Mouse (Mus musculus): ENCODE results near the gene Grtp1. TPM values are rescaled to one million over a fixed set of nuclear protein-coding genes. Genes with fewer than 3 reads are reported as not detected.

Gene Grtp1
- polyA plus RNA-seq, 1 experiment from 2014 or later: 14.5 TPM

DNA sequence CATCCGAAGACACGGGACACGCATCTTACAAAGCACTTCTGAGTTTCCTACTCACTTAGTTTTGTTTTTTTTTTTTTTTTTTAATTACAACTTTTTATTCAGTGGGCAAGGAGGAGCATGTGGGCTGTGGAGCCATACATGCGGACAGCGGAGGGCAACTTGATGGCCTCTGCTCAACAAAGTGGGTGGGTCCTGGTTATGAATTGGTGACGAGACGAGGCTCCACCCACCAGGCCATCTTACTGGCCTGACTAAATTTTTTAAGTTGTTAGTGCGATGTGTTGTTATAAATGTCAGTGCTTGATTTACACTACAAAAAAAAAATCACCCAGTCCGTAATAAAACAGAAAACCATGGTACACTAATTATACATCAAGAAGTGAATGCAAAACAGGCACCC lies 20.0 kb downstream of the Grtp1 start:
- no peak for DNase-seq (ENCODE audit: low spot score)
- Histone ChIP-seq H3K9me3 (no peaks in the 10 kb centered on the region), H3K36me3 (peaks cover 48% of the 10 kb centered on the region), H3K27ac (no peak overlapping the region), H3K27me3 (ENCODE audit: insufficient read depth, poor library complexity, severe bottlenecking) (no peaks in the 10 kb centered on the region), H3K4me1 (replicated peaks) (no peaks in the 10 kb centered on the region), H3K4me3 (no peak overlapping the region)
- WGBS: 86% methylated on average over 9 of the region's 9 CpGs

DNA sequence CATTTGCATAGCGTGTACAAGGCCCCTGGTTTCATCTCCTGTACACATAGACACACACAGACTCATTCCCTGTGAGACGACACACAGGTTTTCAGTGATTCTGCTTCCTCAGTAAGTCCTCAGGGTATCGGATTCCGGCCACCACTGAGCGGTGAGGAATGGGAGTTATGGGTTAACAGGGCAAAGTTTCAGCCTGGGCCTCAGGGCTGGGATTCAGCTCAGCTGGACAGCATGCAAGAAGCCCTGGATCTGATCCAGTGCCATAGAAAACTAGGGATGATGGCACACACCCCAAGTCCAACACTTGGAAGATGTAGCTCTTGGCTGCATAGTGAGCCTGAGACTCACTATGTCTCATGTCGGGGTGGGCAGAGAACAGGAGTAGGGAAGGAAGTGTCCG lies 20.5 kb downstream of the Grtp1 start:
- Histone ChIP-seq H3K4me3 (no peak overlapping the region), H3K4me1 (replicated peaks) (no peaks in the 10 kb centered on the region), H3K36me3 (peaks cover 49% of the 10 kb centered on the region), H3K27me3 (ENCODE audit: insufficient read depth, poor library complexity, severe bottlenecking) (no peaks in the 10 kb centered on the region), H3K27ac (no peak overlapping the region), H3K9me3 (no peaks in the 10 kb centered on the region)
- 78% methylated on average over 7 of the region's 7 CpGs for WGBS
- no peak for DNase-seq (ENCODE audit: low spot score)

DNA sequence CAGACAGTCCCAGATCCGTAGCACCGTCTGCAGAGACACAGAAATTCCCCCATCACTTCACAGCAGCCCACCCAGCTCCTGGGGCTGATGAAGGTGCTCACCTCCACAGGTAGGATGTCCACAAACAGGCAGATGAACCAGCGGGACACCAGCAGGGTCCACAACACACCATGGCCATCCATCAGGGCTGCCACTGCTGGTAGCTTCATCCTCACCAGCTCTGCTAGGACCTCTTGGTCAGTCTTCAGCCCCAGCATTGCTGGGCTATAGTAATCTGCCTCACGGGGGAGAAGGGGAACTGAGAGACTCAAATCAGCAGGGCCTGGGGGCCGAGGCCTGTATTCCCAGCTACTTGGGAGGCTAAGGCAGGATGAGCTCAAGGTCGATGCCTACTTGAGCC lies 20.9 kb downstream of the Grtp1 start:
- Histone ChIP-seq H3K4me1 (replicated peaks) (no peaks in the 10 kb centered on the region), H3K9me3 (no peaks in the 10 kb centered on the region), H3K27me3 (ENCODE audit: insufficient read depth, poor library complexity, severe bottlenecking) (no peaks in the 10 kb centered on the region), H3K4me3 (no peak overlapping the region), H3K36me3 (peaks cover 49% of the 10 kb centered on the region), H3K27ac (no peak overlapping the region)
- no peak for DNase-seq (ENCODE audit: low spot score)
- 75% methylated on average over 6 of the region's 6 CpGs for WGBS

DNA sequence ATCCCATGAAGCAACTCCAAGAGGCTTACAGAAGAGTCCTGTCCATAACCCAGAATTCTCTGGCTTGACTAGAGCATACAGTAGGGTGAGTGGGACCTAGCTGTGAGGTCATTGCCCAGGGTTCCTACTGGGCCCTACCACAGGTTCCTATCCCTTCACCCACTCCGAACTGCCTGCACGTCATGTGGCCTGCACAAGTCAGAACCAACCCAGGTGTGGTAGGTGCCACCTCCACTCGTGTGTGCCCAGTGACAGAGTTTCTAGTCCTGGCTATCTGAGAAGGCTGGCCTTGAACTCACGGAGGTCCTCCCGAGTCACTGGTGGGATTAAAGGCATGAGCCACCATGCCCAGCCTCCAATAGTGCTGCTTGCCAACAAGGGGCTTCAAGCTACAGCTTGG lies 22.3 kb downstream of the Grtp1 start:
- DNase-seq (ENCODE audit: low spot score): no peak
- 94% methylated on average over 5 of the region's 5 CpGs for WGBS
- Histone ChIP-seq H3K4me3 (no peak overlapping the region), H3K27ac (no peak overlapping the region), H3K27me3 (ENCODE audit: insufficient read depth, poor library complexity, severe bottlenecking) (no peaks in the 10 kb centered on the region), H3K36me3 (peaks cover 60% of the 10 kb centered on the region), H3K4me1 (replicated peaks) (no peaks in the 10 kb centered on the region), H3K9me3 (no peaks in the 10 kb centered on the region)

DNA sequence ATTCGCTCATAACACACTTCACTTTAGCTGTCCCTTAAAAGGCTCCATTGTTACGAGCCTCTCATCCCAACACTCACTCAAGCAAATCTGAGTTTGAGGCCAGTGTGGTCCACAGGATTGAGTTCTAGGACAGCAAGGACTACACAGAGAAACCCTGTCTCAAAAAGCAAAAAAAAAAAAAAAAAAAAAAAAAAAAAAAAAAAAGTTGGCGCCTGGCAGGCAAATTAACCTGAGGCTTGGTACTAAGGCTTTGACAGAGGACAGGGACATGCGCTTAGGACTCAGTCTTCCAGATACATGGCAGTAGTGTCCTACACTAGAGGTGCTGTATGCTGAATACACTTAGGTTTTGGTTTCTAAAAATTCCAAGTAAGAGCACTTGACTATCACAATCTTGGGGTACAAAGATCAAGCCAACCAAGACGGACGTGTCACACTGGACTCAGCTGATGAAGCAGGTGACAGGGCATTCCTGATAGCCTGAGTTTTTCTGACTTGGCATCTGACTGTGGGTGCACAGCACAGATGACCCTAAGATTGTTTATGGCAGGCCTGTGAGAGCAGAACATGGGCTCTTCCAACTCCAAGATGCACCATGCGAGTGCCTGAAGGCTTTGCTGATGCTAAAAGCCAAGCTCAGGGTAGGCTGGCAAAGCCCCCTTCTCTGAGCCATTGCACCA lies 23.1 kb downstream of the Grtp1 start:
- H3K4me1 ChIP-seq (replicated peaks): no peaks in the 10 kb centered on the region
- no peak overlapping the region for H3K27ac ChIP-seq
- WGBS: 96% methylated on average over 7 of the region's 7 CpGs
- H3K9me3 ChIP-seq: no peaks in the 10 kb centered on the region
- H3K36me3 ChIP-seq: peaks cover 68% of the 10 kb centered on the region
- H3K27me3 ChIP-seq (ENCODE audit: insufficient read depth, poor library complexity, severe bottlenecking): no peaks in the 10 kb centered on the region
- DNase-seq (ENCODE audit: low spot score): no peak
- no peak overlapping the region for H3K4me3 ChIP-seq

DNA sequence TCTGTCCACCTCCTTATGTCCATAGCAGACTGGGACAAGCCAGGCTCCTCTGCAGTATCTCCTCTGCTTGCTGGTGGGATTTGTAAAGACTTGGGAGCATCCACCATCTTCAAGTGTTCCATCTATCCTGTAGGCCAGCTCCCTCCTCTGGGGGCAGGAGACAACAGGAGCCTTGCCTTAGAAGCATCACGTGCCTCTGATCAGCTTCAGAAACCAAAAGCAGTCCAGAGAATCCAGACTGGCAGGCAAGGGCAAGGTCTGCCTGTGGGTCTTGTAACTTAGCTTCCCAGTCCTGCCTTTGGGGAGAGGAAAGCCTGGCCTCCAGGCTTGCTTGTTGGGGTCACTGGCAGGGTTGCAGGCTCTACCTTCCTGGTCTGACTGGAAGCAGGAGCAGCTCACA lies 24.8 kb downstream of the Grtp1 start:
- H3K9me3 ChIP-seq: no peaks in the 10 kb centered on the region
- H3K36me3 ChIP-seq: peaks cover 85% of the 10 kb centered on the region
- no peaks in the 10 kb centered on the region for H3K4me1 ChIP-seq (replicated peaks)
- WGBS: 91% methylated on average over 1 of the region's 1 CpGs
- no peak overlapping the region for H3K27ac ChIP-seq
- H3K4me3 ChIP-seq: no peak overlapping the region
- no peaks in the 10 kb centered on the region for H3K27me3 ChIP-seq (ENCODE audit: insufficient read depth, poor library complexity, severe bottlenecking)
- DNase-seq (ENCODE audit: low spot score): no peak

DNA sequence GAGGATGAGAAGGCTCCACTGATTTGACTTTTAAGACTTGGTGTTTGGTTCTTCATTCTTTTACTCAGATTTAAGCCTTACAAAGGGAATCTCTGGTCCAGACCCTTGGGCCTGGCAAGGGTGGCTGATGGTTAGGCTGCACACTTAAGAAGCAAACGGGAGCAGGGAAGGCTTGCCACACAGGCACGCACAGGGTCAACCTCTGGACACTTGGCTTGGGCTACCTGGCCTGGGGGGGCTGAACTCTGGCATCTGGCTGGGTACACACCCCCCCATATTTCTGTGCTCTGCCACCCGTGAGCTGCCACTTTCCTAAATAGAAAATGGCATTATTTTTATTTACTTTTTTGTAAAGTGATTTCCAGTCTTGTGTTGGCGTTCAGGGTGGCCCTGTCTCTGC lies 25.6 kb downstream of the Grtp1 start:
- Histone ChIP-seq H3K36me3 (peaks cover 93% of the 10 kb centered on the region), H3K9me3 (no peaks in the 10 kb centered on the region), H3K4me3 (no peak overlapping the region), H3K27ac (no peak overlapping the region), H3K27me3 (ENCODE audit: insufficient read depth, poor library complexity, severe bottlenecking) (no peaks in the 10 kb centered on the region), H3K4me1 (replicated peaks) (no peaks in the 10 kb centered on the region)
- no peak for DNase-seq (ENCODE audit: low spot score)
- WGBS: 93% methylated on average over 4 of the region's 4 CpGs

DNA sequence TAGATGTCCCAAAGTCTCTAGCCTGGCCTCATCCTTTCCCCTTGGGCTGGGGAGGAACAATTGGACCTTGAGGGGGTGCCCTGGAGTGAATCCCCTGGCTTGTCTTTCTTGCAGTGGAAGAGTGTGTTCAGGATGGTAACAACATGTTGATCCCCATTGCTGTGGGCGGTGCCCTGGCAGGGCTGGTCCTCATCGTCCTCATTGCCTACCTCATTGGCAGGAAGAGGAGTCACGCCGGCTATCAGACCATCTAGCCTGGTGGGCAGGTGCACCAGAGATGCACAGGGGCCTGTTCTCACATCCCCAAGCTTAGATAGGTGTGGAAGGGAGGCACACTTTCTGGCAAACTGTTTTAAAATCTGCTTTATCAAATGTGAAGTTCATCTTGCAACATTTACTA lies 26.1 kb downstream of the Grtp1 start:
- H3K4me1 ChIP-seq (replicated peaks): no peaks in the 10 kb centered on the region
- WGBS: 94% methylated on average over 4 of the region's 4 CpGs
- no peaks in the 10 kb centered on the region for H3K9me3 ChIP-seq
- DNase-seq (ENCODE audit: low spot score): no peak
- H3K27me3 ChIP-seq (ENCODE audit: insufficient read depth, poor library complexity, severe bottlenecking): no peaks in the 10 kb centered on the region
- H3K36me3 ChIP-seq: peaks cover 98% of the 10 kb centered on the region
- no peak overlapping the region for H3K4me3 ChIP-seq
- H3K27ac ChIP-seq: no peak overlapping the region

DNA sequence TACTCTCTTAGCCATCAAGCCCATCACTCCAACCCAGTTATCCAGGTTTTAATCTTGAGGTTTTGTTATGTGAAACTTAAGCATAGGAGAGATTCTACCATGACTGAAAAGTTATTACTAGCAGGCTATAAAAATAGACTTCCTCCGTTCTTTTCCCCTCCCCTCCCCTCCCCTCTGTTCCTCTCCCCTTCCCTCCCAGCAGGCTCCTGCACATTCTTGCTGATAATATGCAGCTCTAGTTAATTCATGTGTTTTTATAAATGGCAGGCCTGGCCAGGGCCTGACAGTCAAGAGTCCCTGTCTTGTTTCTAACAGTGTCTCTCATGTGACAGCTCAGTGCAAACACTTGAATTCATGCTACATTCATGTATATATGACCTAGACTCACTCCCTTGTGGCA lies 29.9 kb downstream of the Grtp1 start:
- Histone ChIP-seq H3K9me3 (no peaks in the 10 kb centered on the region), H3K27me3 (ENCODE audit: insufficient read depth, poor library complexity, severe bottlenecking) (no peaks in the 10 kb centered on the region), H3K36me3 (peaks cover 99% of the 10 kb centered on the region), H3K4me1 (replicated peaks) (no peaks in the 10 kb centered on the region), H3K27ac (no peak overlapping the region), H3K4me3 (no peak overlapping the region)
- no peak for DNase-seq (ENCODE audit: low spot score)
- WGBS: 84% methylated on average over 1 of the region's 1 CpGs

DNA sequence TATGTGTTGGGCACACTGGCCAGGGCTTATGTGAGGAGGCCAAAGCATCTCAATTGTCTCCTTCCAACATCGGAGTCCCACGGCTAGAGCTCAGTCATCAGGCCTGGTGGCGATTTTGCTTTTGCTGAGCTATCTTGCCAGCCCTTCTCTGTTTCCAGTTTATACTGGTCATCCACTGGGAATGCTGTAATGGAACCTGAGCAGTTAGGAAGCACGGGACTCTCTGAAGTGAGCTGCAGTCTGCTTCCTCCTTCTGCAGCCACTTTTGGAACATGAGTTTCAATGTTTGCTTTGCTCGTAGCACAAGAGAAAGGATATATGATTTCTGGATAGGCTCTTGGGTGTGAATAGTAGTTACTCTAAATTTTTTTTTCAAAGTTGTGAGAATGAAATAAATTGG lies 36.1 kb downstream of the Grtp1 start:
- WGBS: 91% methylated on average over 5 of the region's 5 CpGs
- Histone ChIP-seq H3K27me3 (ENCODE audit: insufficient read depth, poor library complexity, severe bottlenecking) (no peaks in the 10 kb centered on the region), H3K4me1 (replicated peaks) (peaks cover 13% of the 10 kb centered on the region), H3K4me3 (no peak overlapping the region), H3K36me3 (peaks cover 42% of the 10 kb centered on the region), H3K27ac (no peak overlapping the region), H3K9me3 (no peaks in the 10 kb centered on the region)
- no peak for DNase-seq (ENCODE audit: low spot score)

DNA sequence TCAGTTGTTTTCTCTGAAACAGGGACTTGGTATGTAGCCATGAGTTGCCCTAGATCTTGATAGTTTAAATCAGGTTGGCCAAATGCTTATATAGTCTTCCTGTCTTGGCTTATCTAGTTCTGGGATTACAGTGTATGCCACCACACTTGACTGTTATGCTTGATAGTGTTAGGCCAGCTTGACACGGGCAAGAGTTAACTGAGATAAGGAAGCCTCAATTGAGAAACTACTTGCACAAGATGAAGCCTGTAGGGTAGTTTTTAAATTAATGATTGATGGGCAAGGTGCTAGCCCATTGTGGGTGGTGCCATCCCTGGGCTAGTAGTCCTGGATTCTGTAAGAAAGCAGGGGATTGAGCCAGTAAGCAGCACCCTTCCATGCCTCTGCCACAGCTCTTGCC lies 36.9 kb downstream of the Grtp1 start:
- no peak for DNase-seq (ENCODE audit: low spot score)
- Histone ChIP-seq H3K27ac (no peak overlapping the region), H3K4me3 (no peak overlapping the region), H3K4me1 (replicated peaks) (peaks cover 14% of the 10 kb centered on the region), H3K9me3 (no peaks in the 10 kb centered on the region), H3K36me3 (peaks cover 34% of the 10 kb centered on the region), H3K27me3 (ENCODE audit: insufficient read depth, poor library complexity, severe bottlenecking) (no peaks in the 10 kb centered on the region)
- WGBS: 93% methylated on average over 1 of the region's 1 CpGs

DNA sequence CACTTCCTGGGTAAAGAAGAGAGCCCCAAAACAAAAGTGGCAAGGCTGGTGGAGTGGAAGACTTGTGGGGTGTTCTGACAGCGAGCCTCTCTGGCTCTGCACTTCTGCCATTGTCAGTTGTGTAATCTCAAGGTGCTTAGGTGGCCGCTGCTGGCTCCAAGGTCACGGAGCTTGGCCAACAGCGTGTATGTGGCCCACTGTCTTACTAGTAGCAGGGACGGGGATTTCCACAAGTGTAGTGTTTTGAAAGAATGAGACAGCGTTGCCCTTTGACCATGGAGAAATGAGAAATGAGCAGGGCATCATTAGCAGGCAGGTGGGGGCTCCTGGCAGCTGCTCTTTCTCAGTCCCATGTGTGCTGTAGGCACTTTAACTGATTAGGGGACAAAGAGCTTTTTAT lies 38.3 kb downstream of the Grtp1 start:
- peaks cover 16% of the 10 kb centered on the region for H3K4me1 ChIP-seq (replicated peaks)
- peaks cover 20% of the 10 kb centered on the region for H3K36me3 ChIP-seq
- no peak overlapping the region for H3K4me3 ChIP-seq
- no peak overlapping the region for H3K27ac ChIP-seq
- 89% methylated on average over 6 of the region's 6 CpGs for WGBS
- no peak for DNase-seq (ENCODE audit: low spot score)
- no peaks in the 10 kb centered on the region for H3K9me3 ChIP-seq
- H3K27me3 ChIP-seq (ENCODE audit: insufficient read depth, poor library complexity, severe bottlenecking): no peaks in the 10 kb centered on the region

DNA sequence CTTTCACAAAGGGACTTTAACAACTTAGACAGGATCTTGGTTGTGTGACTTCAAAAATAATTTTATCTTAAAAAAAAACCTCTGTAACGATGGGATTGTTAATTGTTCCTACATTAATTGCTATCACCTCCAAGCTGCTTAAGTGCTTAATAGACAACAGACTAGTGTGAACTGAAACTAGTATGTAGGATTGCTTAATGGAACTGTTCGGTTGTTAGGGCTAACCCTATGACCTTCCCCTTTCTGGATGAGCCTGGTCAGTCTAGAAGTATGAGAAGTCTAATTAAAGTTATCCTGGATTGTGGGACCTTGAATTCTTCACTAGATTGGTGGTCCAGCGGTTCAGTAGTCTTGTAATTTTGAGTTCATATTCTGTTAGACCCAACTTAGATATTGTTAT lies 39.7 kb downstream of the Grtp1 start:
- H3K27ac ChIP-seq: no peak overlapping the region
- H3K4me1 ChIP-seq (replicated peaks): peaks cover 16% of the 10 kb centered on the region
- no peaks in the 10 kb centered on the region for H3K9me3 ChIP-seq
- H3K36me3 ChIP-seq: 0 out of 2 replicates have a peak, but pooled peaks cover 6% of the 10 kb centered on the region
- no peak for DNase-seq (ENCODE audit: low spot score)
- no peaks in the 10 kb centered on the region for H3K27me3 ChIP-seq (ENCODE audit: insufficient read depth, poor library complexity, severe bottlenecking)
- peak overlapping the region; percentile 100; the same call in 1 of the 2 replicates for H3K4me3 ChIP-seq
- 89% methylated on average over 3 of the region's 3 CpGs for WGBS

DNA sequence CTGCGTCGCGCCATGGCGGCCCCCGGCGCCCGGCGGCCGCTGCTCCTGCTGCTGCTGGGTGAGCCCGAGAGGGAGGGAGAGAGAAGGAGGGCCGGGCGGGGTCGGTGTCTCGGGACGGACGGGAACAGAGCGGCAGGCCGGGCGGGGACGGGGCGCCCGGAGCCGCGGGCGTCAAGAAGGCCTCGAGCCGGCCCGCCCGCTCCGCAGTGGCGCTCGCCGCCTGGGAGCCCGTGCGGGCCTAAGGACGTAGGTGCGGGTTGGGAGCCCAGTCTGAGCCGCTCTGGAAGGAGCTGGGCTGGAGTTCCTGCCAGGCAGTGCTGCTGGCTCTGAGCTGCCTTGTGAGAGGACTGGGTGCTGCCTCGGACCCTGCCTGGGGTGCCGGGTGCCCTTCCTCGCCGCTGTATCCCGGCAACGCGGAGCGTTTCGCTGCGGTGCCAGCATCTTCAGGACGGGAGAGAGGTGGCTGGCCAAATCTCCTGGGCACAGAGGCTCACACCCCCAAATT lies 41.0 kb downstream of the Grtp1 start:
- no peak for DNase-seq (ENCODE audit: low spot score)
- under 1% methylated on average over 49 of the region's 49 CpGs for WGBS

More for the DNA sequence above, 41.0 kb downstream of the Grtp1 start:
- peaks cover 16% of the 10 kb centered on the region for H3K4me1 ChIP-seq (replicated peaks)
- H3K4me3 ChIP-seq: peak overlapping the region; percentile 100
- H3K9me3 ChIP-seq: no peaks in the 10 kb centered on the region
- no peaks in the 10 kb centered on the region for H3K36me3 ChIP-seq
- H3K27ac ChIP-seq: peak overlapping the region; percentile 93
- H3K27me3 ChIP-seq (ENCODE audit: insufficient read depth, poor library complexity, severe bottlenecking): no peaks in the 10 kb centered on the region

Data from hindbrain, embryonic 10.5 days (tissue).